Mouse (Mus musculus): ENCODE measurements around the gene Tyk2.

Tyk2 gene

DNA sequence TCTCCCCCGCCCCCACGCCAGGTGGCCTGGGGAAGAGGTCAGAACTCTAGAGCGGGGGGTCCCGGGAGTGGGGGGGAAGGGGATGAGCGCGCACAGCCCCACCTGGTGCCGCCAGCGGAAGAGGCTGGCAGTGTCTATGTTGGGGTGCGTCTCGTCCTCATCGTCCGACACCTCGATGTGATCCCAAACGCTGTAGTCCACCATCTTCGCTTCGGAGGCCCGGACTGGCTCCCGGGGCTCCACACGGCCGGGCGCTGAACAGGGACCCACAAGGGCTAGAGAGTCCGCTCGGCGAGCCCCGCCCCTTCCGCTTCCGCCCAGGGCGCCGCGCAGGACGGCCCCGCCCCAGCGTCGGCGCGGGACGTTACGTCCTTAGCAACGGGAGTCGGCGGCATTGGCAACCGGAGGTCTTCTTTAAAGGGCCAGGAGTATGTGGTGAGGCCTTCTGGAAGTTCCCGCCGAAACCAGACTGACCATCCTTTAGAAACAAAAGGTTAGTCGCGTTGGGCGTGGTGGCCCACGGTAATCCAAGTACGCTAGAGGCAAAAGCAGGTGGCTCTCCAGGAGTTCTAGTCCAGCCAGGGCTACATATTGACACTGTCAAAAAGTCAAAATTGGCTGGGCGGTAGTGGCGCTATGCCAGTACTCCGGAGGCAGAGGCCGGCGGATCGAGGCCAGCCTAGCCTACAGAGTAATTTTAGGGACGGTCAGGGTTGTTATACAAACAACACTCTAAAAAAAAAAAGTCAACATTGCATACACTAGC, 18.8 kb upstream of the Tyk2 start, which contains the start of gene Cdc37:
TSS of gene Cdc37 (minus strand) at position 329 of the 766 bp plus-strand sequence.
- DNase-seq (ENCODE audit: low spot score in 2 of 2) = peak; percentile 86 to 90

DNA sequence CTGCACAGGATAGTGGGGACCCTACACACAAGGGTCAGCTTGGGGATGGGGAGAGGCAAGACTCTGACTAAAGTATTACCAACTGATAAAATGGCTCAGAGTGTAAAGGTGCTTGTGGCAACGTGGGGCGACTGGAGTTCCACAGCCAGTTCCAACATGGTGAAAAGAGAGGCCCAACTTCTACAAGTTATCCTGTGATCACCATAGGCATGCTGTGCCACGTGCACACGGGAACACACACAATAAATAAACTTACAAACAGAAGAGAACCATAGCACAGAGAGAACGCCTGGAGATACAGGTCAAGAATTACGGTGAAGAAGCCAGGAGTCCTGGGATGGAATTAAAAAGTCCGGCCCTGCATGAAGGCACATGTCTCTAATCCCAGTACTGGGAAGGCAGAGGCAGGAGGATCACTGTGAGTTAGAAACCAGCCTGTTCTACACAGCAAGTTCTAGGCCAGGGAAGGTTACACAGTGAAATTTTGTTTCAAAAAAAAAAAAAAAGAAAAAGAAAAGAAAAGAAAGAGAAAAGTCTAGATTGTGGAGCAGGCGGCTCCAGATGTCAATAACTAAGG, 18.1 kb upstream of the Tyk2 start:
- no peak for DNase-seq (ENCODE audit: low spot score in 2 of 2)

GRCm38 (mm10) chr9:21148427-21148826, 17.4 kb upstream of the Tyk2 start:
- no peak for DNase-seq (ENCODE audit: low spot score in 2 of 2)

- peak; percentile 50 to 61 for DNase-seq (ENCODE audit: low spot score in 2 of 2)
These were observed 15.7 kb upstream of the Tyk2 start for GRCm38 (mm10) chr9:21146722-21147121.

DNA sequence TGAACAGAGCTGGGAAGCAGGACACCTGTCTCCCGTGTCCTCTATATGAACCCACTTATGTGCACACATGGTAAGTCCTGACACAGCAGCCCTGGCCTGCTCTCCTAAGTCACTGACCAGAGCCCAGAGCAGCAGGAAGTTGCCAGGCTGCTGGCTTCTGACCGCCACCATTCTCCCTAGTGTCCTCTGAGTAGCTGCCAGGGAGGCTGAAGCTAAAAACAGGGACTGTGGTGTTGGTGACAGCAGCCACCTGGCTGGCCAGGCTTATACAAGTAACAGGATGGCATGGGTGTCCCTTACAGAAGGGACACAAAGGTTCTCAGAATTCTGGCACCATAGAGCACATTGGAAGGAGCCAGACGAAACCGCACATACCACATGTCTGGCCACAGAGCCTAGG, 14.4 kb upstream of the Tyk2 start:
- DNase-seq (ENCODE audit: low spot score in 2 of 2) = no peak

DNA sequence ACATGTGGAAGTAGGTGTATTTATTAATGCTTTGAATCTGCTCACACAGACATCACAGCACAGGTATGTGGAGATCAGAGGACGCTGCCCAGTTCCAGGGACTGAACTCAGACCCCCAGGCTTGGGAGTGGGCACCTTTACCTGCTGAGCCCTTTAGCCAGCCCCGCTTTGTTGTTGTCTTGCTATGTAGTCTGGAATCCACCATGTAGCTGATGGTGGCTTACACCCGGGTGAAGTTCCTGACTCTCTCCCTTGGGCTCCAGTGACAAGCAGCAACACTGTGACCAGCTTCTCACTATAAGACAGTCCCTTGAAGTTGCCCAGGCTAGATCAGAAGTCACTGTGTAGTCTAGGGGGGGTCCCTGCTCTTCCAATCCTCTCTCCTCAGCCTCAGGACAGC, 13.3 kb upstream of the Tyk2 start:
- no peak for DNase-seq (ENCODE audit: low spot score in 2 of 2)

DNA sequence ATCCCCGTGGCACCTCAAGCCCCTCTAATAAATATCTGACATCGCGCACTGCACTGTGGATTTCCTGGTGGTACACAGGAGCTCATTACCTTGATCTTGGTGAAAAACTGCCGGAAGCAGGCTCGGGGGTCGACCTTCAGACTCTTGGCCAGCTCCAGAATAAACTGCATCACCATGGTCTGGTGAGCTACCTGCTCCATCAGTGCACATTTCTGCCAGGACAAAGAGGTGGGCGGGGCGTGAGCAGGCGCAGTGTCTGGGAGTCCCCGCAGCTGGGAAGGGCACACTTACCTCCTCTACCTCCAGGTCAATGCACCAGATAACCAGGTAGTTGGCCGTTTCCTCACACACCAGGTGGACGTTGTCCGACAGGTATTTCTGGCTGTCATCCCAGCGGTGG, 10.9 kb upstream of the Tyk2 start:
- no peak for DNase-seq (ENCODE audit: low spot score in 2 of 2)

GRCm38 (mm10) chr9:21138386-21138785, 7.3 kb upstream of the Tyk2 start:
- no peak for DNase-seq (ENCODE audit: low spot score in 2 of 2)

DNA sequence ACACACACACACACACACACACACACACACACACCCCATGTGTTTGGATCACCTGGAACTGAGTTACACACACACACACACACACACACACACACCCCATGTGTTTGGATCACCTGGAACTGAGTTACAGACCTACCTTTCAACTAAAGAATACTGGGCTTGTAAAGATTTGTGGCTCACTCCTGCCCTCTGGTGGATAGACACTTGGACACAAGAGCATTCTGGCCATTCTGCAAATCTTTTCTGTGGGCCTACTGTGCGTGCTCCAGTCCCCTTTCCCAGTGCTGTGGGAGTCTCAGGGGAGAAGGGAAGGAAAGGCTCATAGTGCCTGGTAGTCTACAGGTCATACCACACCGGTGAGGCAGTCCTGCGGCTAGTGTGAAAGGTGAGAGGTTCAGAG, 6.2 kb upstream of the Tyk2 start:
- DNase-seq (ENCODE audit: low spot score in 2 of 2) = peak; percentile 77

DNA sequence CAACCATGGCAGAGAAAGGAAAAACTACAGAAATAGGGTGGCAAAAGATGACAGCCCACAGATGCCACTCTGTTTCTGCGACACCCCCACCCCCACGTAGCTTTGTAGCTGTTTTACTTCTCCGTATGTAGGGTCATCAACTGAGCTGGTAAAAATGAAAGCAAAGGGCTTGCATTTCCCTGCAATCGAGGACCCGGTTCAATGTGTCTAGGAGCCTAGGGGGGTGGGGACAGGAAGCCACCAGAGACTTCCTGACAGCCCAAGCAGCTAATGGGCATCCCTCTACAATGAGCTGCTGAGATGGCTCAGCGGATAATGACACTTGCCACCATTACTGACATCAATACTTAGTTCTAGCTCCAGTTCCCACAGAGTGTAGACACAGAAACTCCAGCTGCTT, 5.4 kb upstream of the Tyk2 start:
- peak; percentile 63 to 80 for DNase-seq (ENCODE audit: low spot score in 2 of 2)

DNA sequence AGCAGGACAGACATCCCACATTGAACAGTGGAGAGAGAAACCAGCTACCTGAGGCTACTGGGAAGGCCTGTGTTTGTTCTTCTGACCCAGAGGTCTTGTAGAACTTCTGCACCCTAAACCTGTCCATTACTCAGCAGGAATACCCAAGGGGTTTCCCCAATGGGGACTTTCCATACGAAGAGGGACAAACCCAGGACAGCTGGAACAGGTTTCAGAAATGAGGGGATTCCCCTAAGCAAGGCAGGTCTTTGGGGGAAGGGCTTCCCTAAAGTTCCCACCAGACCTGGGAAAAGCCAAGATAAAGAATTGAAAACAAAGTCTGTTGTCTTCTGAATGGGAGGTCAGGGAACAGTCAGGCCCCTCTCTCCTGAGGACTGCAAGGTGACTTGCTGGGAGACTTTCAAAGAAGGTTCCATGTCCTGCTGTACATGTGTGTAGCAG, 4.9 kb upstream of the Tyk2 start:
- peak; percentile 73 to 86 for DNase-seq (ENCODE audit: low spot score in 2 of 2)

DNA sequence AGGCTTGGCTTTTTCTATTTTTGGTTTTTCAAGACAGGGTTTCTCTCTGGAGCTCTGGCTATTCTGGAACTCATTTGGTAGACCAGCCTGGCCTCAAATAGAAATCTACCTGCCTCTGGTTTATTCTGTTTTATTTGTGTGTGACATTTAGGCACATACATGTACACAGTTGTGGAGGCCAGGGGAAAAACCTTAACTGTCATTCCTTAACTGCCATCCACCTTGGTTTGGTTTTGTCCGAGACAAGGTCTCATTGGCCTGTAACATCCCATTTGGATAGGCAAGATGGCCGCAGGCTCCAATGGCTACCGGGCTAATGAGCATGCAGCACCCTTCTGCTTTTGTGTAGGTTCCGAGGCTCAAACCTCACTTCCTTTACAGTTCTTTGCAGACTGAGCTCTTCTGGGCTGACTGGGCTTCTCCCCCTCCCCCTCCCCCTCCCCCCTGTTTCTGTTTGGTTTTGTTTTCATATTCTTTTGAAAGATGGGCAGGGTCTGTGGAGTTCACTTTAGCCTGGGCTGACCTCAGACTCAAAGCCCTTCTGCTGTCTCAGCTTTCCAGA, 4.4 kb upstream of the Tyk2 start:
- DNase-seq (ENCODE audit: low spot score in 2 of 2) = no peak

DNA sequence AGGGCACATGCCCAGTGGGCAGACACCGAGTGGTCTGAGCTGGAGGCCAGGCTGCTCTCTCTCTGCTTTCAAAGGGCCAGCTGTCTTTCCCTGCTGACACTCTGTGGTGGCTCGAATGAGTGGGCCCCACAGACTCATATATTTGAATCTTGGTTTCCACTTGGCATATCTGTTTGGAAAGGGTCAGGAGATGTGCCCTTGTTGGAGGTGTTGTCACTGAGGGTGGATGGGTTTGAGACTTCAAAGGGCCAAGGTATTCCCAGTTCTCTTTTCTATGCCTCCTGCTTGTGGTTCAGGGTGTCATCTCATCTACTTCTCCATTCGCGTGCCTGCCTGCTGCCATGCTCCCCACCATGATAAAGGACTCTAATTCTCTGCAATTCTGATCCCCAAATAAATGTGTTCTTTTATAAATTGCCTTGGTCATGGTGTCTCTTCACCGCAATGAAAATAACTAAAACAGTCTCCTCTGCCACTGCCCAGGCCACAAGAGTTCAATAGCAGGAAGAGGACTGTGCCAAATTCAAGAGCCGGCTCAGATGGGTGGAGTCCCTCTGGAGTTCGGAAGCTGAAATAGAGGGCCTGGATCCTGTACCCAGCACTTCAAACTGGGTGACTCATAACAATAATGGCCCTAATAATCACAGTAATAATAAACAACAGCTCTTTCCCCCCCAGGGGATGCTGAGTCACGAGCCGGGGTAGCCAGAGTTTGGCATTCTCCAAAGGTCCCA, 3.7 kb upstream of the Tyk2 start:
- no peak for DNase-seq (ENCODE audit: low spot score in 2 of 2)

- peak; percentile 74 to 87 for DNase-seq (ENCODE audit: low spot score in 2 of 2)
These were observed 2.1 kb upstream of the Tyk2 start for GRCm38 (mm10) chr9:21133064-21133707.

- peak in 1 of 2 experiments; percentile 47 for DNase-seq (ENCODE audit: low spot score in 2 of 2)
These were observed 1.2 kb upstream of the Tyk2 start for GRCm38 (mm10) chr9:21132102-21132775.

DNA sequence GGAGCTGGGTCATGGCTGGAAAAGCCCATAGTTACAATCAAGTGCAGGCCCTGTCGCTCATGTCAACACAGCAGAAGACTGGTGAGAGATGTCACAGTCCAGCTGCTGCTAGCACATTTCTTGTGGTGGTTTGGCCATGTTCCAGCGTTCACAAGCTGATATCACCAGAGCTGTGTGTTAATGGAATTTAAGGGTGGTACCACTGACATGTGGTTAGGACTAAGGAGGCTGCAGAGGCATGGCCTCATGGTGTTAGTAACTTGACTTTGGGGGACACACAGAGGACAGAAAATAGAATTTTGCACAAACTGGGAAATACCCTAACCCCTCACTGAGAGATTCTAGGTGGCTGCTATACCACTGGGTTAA, 4.8 kb downstream of the Tyk2 start:
- peak; percentile 72 to 87 for DNase-seq (ENCODE audit: low spot score in 2 of 2)

DNA sequence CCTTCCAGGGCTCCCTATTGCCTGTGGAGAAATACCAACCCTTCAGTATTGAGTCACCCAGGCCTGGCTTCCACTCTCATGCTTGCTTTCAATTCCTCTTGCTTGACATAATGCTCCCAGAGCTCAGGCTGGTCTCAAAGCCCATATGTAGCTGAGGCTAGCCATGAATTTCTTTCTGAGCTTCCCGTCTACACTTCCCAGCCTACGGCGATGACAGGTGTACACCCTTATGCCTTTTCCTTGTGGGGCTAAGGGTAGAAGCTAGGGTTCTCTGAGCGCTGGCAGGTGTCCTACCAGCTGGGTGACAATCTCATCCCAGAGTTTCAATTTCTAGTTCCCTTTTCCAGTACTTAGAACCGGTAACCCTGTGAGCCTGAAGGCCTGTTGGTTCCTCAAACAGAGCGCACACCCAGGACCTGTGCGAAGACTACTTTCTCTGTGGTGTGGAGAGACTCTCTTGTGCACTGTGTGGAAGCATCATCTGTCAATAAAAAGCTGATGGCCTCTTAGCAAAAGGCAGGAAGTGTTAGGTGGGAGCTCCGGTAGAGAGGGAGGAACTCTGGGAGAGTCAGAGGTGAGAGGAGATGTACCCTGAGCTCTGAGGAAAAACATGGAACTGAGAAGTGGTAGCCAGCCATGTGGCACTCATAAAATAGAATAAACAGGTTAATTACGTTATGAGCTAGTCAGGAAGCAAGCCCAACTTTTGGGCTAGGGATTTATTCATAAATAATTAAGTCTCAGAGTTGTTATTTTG, 5.4 kb downstream of the Tyk2 start:
- DNase-seq (ENCODE audit: low spot score in 2 of 2) = no peak

DNA sequence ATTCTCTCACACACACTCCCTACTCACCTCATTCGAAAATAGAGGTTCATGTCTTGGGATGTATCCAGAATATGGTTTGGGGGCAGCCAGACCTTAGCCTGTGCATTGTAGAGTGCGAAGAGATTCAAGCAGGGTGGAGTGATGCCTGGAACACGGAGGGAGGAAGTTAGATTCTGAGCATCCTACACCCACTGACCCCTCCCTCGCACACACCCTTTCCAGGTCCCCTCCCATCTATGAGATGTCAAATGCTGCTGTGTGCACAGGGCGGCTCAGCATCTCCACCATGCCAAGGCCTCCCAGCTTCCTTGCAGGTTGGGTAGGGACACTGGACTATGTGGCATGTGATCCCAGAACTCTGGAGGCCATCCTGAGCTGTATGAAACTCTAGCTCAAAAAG, 6.2 kb downstream of the Tyk2 start:
- no peak for DNase-seq (ENCODE audit: low spot score in 2 of 2)

- no peak for DNase-seq (ENCODE audit: low spot score in 2 of 2)
These were observed 9.6 kb downstream of the Tyk2 start for GRCm38 (mm10) chr9:21121483-21121882.

DNA sequence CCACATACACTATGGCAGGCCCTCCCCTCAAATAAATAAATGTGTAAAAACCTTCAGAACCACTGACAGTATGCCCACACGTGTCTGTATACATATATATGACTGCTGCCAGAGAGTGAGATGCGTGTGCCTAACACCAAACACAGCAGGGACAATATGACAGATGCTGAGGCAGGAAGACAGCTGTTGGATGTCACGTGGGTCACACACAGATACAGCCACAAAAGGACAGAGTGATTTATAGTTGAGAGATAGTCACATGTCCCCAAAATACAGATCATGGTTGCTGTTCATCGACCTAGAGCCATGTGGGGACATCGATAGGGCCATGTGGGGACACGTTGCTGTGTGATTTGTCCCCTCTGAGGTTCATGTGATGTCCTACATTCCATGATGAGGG, 14.0 kb downstream of the Tyk2 start:
- DNase-seq (ENCODE audit: low spot score in 2 of 2) = no peak

DNA sequence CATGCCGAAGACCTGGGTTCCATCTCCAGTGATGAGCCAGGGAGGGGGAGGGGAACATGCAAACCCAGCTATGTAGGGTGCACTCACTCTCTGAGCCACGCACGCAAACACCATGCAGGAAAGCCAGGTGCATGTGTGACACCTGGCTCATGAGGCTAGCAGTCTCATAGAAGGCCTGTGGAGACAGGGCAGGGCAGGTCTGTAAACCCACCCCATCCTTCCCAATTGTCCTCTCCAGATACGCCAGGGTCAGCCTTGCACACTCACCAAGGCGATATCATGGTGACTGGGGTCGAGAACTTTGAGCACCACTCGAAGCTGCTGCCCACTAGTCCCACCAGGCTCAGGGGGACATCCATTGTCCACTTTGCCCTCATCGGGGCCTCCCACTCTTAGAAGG, 15.9 kb downstream of the Tyk2 start:
- no peak for DNase-seq (ENCODE audit: low spot score in 2 of 2)

All from natural killer cell, adult 2 months (primary cell).